Mouse (Mus musculus) layer of hippocampus, postnatal 10 days (tissue): ENCODE measurements at regions not wholly inside any gene's neighbourhood (a gene's known extent, or its start where the extent isn't known, plus 50 kb on each side); places are given as distances from the start of the nearest gene placed in this dataset.

Experiments
- DNase-seq, 2 experiments: peaks; one replicate each; pipeline ENCODE4 v3.0.0; 2021; ENCODE audit warnings: low spot score in 2 of 2

DNA sequence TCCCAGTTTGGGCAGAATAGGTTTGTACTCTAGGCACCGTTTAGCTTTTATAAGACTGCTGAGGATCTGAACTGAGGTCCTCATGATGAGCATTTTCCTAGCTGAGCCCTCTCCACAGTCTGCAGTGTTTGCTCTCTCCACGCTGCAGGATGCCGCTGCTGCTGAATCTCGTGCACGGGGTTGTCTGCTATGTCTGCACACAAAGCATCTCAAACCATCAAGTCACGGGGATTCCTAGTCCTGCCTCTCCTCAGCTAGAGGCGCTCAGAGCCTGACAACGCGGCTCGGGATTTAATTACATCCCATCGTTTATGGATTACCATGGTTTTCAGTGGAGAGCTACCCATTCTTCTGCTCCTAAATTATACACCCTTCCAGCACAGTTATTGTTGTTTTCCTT lies 175.6 kb downstream of the Rnf144b start:
- no peak for DNase-seq

DNA sequence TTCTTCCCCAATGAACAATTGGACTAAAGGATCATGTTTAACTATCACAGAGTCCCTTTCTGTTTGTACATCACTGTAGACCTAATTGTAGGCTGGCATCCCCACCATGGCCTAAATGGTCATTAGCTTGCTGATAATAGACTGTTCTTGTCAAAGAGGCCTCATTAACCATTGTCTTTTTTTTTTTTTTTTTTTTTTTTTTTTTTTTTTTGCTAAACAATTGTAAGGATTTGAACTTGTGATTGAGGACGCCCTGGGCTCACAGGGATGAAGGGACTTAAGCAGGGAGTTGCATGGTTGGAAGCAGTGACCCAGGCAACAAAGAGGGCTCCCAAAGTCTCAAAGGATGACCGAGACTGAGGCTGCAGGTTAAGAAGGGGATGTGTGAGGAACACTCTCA lies 178.0 kb downstream of the Rnf144b start:
- DNase-seq = no peak

DNA sequence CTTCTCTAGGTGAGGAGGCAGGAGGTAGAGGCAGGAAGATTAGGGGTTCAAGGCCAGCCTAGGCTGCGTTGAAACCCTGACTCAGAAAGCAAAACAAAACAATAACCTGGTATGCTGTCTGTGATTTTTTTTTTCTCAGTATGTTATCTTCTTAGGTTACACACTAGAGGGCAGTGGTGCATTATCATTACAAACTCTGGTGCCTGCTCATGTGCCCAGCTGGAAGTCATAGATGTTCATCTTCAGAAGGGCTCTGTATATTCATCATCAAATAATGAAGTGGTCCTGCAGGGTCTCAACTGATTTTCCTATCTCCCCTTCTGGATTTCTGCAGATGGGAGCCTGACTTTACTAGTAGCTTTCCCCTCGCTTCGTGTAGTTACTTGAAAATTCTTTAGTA lies 178.6 kb downstream of the Rnf144b start:
- DNase-seq = peak; percentile 30 to 44

DNA sequence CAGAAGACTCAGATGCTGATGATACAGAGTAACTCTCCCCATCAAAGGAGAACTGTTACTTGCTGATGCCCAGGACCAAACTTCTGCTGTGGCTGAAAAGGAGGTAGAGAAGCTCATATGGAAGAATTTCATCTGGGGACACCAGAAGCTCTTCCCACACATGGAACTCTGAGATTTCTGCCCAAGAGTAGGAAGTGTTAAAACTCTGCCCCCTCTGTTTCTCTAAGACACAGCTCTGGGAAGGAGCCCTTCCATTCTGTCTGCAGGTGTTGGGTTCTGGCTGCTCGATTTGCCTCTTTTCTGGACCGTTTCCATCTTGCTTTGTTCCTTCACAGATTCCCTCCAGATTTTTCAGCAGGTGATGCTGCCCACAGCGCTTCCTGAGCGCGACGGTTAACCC lies 187.0 kb downstream of the Rnf144b start:
- no peak for DNase-seq

DNA sequence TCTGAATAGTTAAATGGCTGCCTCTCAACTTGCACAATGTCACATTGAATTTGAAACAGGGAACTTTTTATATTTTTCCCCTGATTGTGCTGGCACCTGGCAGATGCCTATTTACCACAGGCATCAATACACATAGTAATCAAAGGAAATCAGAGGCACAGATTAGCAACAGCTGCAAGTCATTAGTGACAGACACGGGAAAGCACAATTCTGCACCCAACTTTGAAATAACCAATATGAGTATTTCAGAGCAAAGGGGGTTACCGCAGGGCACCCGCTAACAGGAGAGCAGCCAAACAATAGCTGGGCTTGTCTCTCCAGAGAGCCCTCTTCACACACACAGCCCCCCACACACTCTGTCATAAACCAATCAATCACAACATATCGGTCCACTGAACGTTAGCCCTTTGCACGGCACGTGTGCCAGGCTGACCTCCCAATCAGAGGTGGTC lies 188.3 kb downstream of the Rnf144b start:
- DNase-seq = no peak

DNA sequence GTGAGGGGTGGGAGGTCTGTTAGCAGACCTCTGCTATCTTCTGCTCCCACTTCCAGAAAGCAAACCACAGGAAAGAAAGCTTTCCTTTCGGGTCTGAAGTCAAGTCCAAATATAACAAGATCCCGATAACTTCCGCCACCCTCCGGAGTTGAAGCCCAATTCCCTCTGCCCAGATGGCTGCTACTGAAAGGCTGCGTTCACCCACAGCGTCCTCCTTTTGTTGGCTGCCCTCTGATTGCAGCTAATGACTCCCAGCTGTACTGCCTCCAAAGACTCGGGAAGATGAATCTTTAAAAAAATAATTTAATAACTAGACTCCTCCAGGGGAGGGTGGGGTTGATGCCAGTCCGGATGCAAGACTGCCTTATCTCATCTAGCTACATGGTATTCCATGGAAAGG lies 197.1 kb downstream of the Rnf144b start:
- no peak for DNase-seq

DNA sequence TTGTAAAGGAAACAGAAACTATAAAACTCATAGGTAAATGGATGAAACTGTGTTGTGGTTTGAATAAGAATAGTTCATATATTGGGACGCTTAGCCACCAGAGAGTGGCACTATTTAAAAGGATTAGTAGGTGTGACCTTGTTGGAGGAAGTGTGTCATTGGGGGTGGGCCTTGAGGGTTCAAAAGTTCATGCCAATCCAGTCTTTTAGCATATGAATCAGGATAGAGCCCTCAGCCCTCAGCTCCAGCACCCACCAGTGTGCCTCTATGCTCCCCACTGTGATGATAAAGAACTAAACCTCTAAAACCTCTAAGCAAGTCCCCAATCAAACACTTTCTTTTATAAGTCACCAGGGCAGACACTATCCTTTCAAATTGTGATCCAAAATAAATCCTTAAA lies 199.4 kb downstream of the Rnf144b start:
- no peak for DNase-seq

DNA sequence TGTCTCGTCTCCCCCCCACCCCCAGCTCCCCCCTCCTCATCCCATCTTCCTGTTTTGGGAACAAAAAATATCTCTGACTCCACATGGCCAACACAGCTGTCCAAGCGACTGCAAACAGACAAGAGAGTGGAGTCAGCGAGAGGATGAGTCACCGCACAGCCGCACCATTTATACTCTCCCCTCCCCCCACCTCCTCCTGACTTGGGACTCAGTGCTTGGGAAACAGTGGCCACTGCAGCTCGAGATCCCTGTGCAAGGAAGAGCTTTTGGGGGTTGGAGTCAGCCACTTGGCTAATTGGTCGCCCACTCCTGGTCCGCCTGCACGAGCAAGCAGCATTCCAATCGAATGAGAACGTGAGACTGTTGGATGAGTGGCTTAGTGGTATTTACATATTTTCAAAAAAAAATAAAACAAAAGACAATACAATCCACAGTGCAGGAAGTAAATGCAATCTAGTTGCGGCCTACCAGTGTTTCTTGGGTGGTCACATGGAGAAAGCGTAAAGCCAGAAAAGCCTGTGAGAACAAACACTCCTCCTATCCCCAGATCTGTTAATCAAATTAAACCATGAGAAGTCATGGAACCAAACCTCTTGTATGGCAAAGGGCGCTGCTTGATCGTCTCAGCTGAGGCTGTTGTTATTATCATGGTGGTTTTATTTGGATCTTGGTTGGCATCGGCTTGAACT lies 213.7 kb downstream of the Rnf144b start:
- DNase-seq = peak in 1 of 2 experiments; percentile 40

DNA sequence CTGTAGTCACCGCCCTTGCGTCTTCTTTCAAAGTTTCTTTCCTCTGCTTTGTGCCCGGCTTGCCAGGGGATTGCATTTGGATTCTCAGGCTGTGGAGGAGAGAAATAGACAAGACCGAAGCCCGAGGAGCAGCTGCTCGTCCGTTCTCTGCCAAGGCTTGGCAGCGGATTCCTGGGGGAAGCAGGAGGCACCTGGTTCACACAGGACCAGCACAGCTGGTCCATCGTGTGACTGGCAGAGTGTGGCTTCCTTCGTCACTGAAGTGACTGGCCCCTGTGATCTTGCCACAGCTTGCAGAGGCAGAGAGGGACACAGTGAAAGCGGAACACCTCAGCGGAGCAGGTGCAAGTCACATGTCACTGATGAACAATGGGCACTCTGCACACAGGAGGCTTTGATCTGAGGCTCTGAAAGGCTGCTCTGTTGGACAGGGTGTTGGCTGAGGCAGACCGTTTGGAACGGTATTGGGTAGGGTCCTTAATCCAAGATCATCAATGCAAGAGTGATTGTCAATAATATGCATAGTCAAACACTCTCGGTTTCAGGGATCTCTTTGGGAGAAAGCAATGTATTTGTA lies 214.5 kb downstream of the Rnf144b start:
- peak; percentile 46 to 55 for DNase-seq

DNA sequence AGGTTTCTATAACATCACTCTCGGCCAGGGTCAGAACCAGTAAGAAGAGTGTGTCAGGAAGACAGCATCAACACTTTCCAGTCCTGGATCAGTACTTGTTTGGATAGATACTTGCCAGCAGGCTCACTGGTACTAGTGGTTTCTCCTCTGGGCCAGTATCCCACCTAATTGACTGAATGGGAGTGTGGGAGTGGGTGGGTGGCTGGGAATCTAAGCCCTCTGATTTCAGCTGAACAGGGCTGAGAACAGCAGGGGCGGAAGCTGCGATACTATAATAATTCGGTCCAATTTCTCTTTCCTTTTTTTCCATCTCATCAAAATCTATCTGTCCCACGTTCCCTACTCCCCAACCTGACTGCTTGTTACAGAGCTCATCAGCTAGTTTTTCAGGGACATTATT lies 217.0 kb downstream of the Rnf144b start:
- DNase-seq = no peak

DNA sequence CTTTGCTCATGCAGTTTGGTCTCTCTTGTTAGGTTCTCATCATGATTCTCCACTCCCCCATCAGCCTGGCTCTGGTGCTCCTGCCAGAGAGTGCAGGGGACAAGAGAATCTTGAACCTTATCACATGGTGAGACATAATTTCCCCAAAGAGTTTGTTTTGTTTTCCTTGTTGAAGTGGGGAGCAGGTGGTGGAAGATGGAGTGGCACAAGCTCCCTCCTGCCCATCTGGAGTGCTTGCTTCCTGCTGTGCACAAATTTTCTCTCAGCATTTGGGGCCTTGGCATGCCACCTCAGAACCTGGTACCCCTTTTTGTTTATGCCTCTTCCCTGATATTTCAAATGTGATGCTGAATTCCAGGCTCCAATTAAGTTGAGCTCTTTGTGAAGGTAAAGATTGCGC lies 219.9 kb downstream of the Rnf144b start:
- DNase-seq = no peak

DNA sequence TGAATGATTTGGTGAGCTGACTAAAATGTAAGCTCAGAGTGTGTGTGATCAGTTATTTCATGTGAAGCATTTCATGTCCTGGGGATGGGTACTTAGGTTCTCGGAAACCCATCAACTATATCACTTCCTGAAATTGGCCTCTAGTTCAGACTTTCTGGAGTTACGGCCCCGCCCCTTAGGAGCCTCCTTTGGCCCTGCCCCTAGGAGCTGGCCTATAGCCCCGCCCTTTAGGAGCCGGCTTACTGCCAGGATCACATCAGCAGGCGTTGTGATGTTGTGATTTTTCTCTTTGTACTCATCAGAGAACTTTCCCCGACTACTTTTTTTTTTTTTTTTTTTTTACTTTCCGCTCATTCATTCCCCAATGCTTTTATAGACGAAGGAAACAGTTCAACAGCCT lies 223.1 kb downstream of the Rnf144b start:
- no peak for DNase-seq

DNA sequence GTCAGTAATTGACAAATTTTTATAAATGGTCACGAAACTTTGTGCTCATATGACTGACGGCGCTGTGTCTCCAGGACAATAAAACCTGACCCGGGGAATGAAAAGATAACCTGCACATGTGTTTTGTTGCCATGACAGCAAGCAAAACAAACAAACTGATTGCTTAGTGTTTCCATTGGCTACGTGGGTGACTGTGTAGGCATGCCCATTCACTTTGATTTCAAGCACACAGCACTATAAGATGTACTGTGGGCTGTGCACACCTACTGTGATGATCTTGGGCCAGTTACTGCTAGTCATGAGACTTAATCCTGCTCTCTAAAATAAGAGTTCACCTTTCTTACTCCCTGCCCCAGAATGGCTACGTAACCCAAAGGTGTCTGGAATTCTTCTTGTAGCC lies 225.4 kb downstream of the Rnf144b start:
- no peak for DNase-seq

DNA sequence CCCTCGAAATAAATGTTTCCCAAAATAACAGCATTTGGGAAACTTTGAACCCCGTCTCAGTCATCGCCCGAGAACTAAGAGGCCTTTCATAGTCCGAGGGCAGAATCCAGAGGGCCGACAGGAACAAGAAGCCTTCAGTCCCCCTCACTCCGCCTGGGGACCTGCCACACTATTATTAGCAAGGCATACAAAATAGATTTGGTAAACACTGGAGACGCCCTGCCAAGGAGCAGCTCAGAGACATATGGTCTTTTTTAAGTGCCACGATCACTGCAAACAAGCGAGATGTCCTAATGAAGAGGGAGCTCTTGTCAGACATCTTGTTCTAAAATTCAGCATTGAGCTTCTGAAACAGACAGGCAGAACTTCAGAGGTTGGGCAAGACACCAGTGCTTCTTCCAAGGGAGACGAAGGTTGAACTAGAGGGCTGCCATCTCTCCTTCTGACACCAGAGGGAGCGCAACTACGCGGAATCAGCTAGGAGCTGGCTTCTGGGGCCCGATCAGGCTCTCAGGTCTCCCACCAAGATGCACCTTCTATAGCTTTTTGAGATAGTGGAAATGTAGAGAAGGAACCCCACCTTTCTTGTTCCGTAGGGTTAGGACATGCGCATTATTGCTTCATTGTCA lies 226.2 kb downstream of the Rnf144b start:
- peak; percentile 90 to 91 for DNase-seq

DNA sequence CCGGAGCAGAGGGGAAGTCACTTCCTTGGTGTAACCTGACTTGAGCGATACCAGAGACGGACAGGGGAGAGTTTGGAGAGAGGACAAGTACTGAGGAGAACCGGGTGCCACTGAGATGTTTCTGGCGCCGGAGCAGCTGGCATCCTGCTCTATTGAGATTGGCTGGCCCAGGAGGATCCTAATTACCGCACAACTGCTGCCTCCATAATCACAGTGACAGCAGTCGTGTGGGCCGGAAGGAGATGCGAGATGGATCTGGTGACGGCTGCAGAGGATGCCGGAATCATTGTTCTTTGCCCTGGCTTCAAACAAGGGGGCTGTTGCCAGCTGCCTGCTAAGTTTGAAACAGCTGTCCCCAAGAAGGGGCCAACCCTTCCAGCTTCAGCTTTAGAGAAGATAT lies 232.0 kb downstream of the Rnf144b start:
- peak; percentile 49 to 56 for DNase-seq

DNA sequence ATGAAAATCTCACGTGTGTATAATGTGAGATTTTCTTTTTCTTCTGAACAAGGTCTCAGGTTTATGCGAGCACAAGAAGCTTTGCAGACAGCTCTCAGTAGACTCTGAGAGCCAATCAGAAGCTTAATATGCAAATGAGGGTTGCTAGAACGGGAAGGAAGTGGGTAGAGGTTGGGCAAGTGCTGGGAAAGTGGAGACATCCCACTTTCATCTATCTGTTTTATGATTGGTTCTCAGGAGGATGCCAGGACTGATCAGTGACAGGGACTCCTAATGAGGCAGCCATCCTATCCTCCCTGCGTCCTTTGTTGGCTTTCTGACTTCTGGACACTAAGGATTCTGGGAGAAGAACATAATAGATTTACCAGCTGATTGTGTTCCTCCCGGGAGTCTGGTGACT lies 232.7 kb downstream of the Rnf144b start:
- no peak for DNase-seq

DNA sequence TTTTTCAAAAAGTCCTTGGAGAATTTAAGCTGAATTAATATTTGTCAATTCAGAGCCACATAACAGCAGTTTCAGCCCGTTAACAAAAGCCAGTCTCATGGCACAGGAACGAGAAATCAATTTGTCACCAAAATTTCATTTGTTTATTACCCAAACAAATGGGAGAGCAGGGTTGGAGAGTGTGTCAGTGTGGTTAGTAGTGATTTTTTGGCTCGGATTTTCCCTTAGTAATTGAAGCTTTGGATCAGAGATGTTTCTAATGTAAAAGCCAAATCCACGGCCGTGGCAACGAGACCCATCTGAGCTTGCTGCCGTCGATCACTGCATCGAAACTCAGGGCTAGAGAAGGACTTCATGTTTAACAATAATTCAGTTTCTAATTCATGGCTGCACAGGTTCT lies 236.5 kb downstream of the Rnf144b start:
- DNase-seq = no peak

DNA sequence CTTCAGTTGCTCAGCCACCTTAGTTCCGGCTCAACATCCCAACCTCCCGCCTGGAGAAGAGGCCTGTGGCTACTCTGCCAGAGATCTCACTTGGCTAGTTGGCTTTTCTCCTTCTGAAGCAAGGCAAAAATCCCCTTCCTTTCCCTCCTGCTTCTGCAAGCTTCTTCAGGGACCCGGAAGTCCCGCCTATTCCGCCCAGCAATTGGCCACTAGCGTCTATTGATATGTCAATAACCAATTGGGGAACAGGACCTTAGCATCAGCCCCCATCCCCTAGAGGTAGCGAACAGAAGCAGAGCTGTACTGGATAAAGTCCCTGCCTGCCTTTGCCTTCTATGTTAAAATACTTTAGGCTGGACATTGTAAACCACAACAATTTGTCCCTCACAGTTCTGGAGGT lies 243.3 kb downstream of the Rnf144b start:
- DNase-seq = no peak

DNA sequence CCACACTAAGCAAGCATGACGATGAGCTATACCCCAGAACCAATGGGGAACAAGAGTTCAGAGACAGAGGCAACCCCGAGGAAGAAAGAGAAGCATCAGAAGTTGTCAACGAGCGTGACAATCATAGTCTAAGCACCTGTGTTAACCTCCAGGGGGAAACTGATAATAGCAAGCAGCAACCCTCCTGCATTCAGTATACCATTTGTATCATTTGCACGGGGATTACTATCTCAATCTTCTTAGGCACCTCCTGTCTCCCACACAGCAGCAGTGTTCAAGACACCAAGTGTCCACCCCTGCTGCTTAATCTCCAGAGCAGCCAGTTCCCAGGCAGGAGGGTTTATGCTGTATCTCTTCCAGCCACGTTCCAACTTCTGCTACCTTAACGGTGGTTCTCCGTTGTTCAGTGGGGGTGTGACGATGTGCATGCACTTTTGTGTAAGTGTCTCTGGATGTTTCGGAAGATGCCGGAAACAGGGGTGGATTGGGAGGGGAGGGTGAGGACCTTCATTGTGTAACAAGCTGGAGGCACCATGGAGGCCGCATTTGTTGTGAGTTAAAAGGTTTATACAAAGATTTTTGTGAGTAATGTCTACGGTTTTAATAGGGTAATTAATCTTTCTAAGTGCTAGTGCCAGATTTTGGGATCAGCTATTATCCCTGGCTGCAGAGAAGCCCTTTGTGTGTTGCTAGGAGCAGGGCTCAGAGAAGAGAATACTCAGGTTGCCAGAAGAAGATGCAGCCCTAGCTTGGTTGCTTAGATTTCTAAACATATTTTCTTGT lies 245.8 kb downstream of the Rnf144b start:
- DNase-seq = no peak

DNA sequence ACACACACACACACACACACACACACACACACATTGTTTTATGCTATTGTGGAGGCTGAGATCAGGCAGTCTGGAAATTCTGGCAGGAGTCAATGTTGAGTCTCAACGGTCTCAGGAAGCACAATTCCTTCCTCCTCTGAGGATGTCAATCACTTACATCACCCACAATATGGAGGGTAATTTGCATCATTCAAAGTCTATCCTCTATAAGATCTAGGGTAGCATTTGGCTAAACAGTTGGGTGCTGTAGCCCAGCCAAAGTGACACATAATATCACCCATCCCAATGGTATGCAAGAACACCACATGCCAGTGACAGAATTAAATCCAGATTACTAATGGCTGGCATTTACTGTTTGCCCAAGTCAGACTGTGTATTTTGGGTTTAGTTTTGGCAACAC lies 252.1 kb downstream of the Rnf144b start:
- DNase-seq = no peak

DNA sequence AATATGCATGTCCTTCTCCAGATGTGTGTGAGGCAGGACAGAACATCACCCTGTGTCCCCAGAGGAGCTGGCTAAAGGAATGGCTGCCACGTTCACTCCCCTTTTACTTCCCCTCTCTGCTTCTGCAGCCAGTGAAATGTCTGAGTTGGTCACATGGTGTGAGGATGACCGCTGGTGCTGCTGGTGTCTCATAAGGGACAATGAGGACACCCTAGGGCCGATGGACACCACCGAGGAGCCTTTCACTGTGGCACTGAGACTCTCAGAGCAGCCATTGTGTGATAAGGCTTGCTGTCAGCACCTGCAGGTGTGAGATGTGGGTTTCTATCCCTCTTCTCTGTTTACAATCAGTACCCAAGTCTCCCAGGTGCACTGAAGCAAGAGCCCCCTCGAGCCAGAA lies 268.6 kb downstream of the Rnf144b start:
- DNase-seq = no peak

DNA sequence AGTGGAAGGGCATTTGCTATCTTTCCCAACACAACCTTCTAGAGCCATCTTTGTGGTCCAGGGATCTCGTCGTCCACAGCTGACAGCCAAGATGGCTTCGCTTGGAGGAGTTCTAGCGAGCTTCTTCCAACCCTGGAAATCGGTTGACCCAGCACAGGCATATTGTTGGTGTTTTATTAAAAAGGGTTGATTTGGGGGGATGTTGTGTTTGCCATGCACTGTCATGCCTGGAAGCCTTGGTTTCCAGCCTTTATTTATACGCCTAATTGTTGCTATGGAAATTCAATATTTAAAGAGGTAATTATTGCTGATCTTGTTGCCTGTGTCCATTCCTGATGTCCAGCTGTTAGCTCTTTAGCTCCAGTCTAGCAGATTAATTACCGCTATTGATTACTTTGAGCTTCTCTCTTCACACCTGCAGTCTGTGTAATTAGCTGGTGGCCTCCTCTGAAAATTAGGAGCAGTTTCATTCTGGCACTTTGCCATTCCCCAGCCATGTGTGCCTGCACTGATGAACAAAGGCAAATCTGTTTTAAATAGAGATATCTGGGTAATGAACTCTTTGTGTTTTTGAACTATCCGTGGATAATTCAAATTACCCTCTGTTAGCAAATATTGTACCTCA lies 275.4 kb downstream of the Rnf144b start:
- peak; percentile 45 to 54 for DNase-seq
